Mouse (Mus musculus): ENCODE results near the gene Cplx2.
A peak's percentile ranks its signal among the peaks of the same experiment; 100 is the strongest.

Cplx2 gene

DNA sequence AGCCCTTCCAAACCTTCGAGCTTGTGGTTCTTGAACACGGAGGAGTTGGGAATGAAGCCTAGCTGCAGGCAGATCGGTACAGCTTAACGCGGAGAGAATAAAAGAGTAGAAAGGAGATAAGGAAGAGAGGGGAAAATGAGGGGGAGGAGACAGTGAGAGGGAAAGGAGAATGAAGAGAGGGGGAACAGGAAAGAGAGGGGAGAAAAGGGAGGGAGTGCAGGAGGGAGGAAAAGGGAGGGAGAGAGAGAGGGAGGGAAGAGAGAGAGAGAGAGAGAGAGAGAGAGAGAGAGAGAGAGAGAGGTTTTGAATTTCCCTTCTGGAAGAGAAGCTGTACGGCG lies at the start of gene Cplx2:
Gene Cplx2, plus strand, starts transcription at position 301 of the 338 bp plus-strand sequence.
- no peak for DNase-seq (ENCODE audit: low read depth, low spot score)

DNA sequence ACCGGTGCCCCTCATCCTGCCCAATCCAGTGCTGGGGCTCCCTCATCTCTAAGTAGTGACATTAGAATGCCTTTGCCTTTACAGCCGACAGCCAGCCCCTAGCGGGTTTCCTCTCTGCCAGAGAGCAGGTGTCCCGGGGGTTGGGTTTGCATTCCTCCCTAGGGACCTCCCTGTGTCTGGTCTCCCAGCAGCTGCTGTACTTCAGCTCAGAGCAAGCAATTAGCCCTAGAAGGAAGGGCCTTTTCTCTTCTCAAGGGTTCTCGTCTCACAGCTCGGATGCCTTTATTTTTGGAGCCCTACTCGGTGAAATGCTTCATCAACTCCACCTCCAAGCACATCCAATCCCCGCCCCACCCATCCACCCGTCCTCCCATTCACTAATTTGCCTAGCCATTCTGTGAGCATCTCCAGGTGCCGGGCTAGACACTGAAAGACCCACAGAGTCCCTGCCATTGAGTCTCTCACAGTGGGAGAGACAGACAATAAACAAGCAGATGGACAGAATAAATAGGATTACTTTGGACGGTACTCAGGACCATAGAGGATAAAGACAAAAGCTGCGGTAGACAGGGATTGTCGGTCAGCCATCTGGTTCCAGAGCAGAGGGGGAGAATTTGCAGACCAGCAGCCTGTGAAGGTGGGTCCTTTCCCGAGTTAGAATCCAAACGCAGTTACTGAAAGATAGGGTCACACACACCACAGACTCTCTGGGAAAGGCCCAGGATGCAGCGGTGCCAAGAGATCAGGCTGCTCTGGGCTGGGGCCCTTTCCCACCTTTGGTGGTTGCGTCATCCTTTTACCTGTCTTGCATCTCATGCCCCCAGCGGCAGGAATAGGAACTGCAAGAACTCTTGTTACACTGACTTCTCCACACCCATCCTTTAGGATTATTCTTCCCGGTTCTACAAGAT lies 48.5 kb upstream of the Cplx2 start:
- DNase-seq (ENCODE audit: low read depth, low spot score): no peak

- no peak for DNase-seq (ENCODE audit: low read depth, low spot score)
These were observed 47.6 kb upstream of the Cplx2 start for GRCm38 (mm10) chr13:54323307-54324165.

GRCm38 (mm10) chr13:54324178-54324577 lies 47.0 kb upstream of the Cplx2 start:
- DNase-seq (ENCODE audit: low read depth, low spot score): no peak

DNA sequence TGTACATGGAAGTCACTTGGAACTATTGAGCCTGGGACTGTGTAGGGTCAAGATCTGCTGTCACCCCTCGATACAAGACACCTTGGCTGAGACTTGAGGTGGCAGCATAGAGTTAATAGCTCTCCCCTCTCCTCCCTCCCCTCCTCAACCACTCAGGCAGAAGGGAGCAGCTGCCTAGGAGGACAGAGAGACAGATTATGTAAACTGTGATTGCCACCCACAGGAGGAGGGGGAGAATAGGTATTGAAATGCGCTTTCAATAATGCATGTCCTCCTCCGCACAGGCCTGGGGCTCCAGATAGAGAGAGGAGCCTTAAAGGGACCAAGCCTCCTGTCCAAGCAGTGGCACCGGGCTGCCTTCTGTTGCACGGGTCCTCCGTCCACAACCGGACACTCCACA lies 45.3 kb upstream of the Cplx2 start:
- DNase-seq (ENCODE audit: low read depth, low spot score): no peak

DNA sequence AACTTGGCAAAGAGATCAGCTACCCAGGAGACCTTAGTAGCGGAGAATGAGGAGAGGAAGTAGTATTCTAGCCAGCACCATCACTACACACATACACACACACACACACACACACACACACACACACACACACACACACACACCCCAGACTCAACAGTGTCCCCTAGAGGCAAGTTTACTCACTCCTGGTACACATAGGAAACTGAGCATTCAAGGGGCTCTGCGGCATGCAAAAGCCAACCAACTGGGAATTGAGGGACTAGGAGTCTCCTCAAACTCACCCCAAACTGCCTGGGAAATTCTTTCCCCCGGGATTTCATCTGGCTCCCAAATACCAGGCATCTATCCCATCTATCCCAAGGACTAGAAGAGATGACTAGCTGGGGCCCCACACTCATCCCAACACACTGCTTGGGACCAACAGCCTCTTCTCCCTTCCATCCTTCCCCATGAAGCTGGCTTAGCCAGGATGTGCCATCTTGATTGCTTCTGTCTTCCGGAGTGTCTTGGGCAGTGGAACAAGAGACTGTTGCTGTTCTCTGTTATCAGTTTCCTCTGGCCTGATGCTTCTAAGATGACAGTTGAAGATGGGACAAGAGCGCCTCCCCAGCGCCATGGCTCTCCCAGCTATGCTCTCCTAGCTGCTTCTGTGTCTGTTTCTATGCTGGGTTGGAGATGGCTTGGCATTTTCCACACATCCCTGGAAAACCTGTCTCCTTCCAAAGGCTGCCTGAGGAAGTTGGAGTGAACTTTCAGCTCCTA lies 44.3 kb upstream of the Cplx2 start:
- DNase-seq (ENCODE audit: low read depth, low spot score): no peak

- no peak for DNase-seq (ENCODE audit: low read depth, low spot score)
These were observed 43.1 kb upstream of the Cplx2 start for GRCm38 (mm10) chr13:54328029-54328428.

GRCm38 (mm10) chr13:54328954-54329490 lies 42.1 kb upstream of the Cplx2 start:
- no peak for DNase-seq (ENCODE audit: low read depth, low spot score)

- DNase-seq (ENCODE audit: low read depth, low spot score): peak; percentile 79
These were observed 39.1 kb upstream of the Cplx2 start for GRCm38 (mm10) chr13:54331825-54332675.

GRCm38 (mm10) chr13:54332921-54333477 lies 38.1 kb upstream of the Cplx2 start:
- no peak for DNase-seq (ENCODE audit: low read depth, low spot score)

GRCm38 (mm10) chr13:54337058-54337457 lies 34.1 kb upstream of the Cplx2 start:
- DNase-seq (ENCODE audit: low read depth, low spot score): no peak

DNA sequence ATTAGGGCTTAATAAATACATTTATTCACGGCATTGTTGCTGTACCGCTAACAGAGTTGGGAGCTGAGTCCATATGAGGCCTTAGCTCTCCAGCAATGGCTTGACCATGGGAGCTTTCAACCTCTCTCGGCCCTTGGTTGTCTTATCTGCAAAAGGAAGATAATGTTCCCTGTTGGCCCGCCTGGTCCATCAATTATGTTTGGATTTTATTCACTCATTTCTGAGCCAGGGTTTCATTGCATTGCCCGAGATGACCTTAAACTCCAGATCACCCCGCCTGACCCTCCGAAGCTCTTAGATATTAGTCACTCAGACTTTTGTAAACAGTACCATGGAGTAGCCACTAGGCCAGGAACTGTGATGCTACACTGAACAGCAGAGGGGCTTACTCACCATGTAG lies 33.6 kb upstream of the Cplx2 start:
- DNase-seq (ENCODE audit: low read depth, low spot score): no peak

DNA sequence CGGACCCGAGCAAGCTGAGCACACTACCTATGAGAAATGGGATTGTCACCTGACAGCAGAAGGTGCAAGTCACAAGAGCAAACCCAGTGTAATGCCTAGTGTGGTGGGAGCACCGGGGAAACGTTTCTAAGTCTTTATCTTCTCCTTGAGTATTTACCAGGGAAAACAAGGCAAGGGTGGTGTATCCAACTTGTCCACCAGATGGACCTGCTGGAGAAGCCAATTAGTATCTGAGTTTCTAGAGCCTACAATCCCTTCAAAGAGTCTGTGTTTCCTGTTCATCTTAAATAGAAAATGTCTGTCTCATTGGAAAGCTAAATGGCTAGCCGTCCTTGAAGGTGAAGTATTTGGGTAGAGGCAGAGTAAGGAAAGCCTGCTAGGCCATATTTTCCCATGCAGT lies 32.3 kb upstream of the Cplx2 start:
- no peak for DNase-seq (ENCODE audit: low read depth, low spot score)

- no peak for DNase-seq (ENCODE audit: low read depth, low spot score)
These were observed 25.1 kb upstream of the Cplx2 start for GRCm38 (mm10) chr13:54345885-54346647.

DNA sequence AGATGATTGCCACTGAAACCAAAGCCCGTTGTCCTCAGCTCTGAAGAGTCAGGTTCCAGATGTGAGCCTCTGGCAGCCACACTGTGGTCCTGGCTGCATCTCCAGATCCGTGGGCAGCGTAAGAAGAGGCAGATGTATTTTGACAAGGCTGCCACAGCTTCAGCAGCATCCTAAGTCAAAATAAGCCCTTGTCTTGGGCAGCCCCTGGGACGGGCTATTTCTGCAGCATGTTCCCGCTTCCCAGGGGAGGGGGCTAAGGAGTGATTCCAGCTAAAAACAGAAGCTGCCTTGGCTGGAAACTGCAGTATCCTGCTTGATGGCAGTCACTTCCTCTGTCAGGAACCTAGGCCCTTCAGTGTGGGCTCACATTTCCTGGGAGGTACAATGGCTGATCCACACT lies 23.1 kb upstream of the Cplx2 start:
- DNase-seq (ENCODE audit: low read depth, low spot score): no peak

GRCm38 (mm10) chr13:54349126-54349759 lies 21.9 kb upstream of the Cplx2 start:
- no peak for DNase-seq (ENCODE audit: low read depth, low spot score)

- DNase-seq (ENCODE audit: low read depth, low spot score): no peak
These were observed 13.7 kb upstream of the Cplx2 start for GRCm38 (mm10) chr13:54357420-54357819.

DNA sequence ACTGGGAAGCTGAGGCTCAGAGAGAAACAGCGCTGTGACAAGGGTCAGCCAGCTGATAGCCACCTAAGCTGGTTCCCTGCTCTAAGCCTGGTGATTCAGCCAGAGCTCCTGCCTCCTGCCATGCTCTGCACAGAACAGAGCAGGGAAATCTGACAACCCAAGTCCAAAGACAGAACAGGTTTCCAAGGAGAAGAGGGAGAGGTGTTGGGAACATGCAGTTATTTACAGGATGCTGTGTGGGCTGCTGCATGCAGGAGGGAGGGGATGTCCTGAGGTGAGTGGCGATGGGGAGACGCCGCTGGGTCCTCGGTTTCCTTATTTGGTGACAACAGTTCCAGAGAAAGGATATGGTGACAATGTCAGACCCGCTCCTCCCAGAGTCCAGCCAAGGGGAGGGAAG lies 12.0 kb upstream of the Cplx2 start:
- DNase-seq (ENCODE audit: low read depth, low spot score): no peak

- no peak for DNase-seq (ENCODE audit: low read depth, low spot score)
These were observed 6.5 kb upstream of the Cplx2 start for GRCm38 (mm10) chr13:54364686-54365085.
